Mouse (Mus musculus): Measurements from ENCODE around the gene Lrrc41. TPM values are rescaled to one million over a fixed set of nuclear protein-coding genes. Genes with fewer than 3 reads are reported as not detected.
A peak's percentile ranks its signal among the peaks of the same experiment; 100 is the strongest.

Lrrc41 gene
- total and polyA plus RNA-seq, 2 experiments from 2014 or later = 61.9 to 133 TPM

GRCm38 (mm10) chr4:116143317-116143811 is 68.3 kb downstream of the Lrrc41 start:
- H3K27ac ChIP-seq = peak overlapping the region; percentile 60
- H3K4me3 ChIP-seq (ENCODE audit: low read length) = peak overlapping the region; percentile 67
- 12% methylated on average over 7 of the region's 7 CpGs for WGBS
- H3K36me3 ChIP-seq (ENCODE audit: insufficient read depth, low read length) = no peaks in the 10 kb centered on the region
- ATAC-seq (peak; percentile 39; the same call in 1 of the 2 replicates), DNase-seq (ENCODE audit: low spot score) (peak; percentile 63)
- TF ChIP-seq CTCF (IDR thresholded peaks at IDR 0.05; ENCODE audit: low read depth) = no peak; the same call in 1 of the 2 replicates
- H3K9me3 ChIP-seq (ENCODE audit: low read length) = no peaks in the 10 kb centered on the region
- H3K4me1 ChIP-seq (ENCODE audit: insufficient read depth, low read length) = peaks cover 7% of the 10 kb centered on the region; the same call in 1 of the 2 replicates
- H3K27me3 ChIP-seq (ENCODE audit: insufficient read depth, low read length) = no peaks in the 10 kb centered on the region
- H3K9ac ChIP-seq (replicated peaks; ENCODE audit: low read length) = peak overlapping the region; percentile 71
- H3K4me2 ChIP-seq (ENCODE audit: low read depth, low read length) = peak overlapping the region; percentile 86

GRCm38 (mm10) chr4:116143891-116144717 is 69.0 kb downstream of the Lrrc41 start:
- peak overlapping the region; percentile 86 for H3K4me2 ChIP-seq (ENCODE audit: low read depth, low read length)
- H3K27me3 ChIP-seq (ENCODE audit: insufficient read depth, low read length) = no peaks in the 10 kb centered on the region
- peak overlapping the region; percentile 71 for H3K9ac ChIP-seq (replicated peaks; ENCODE audit: low read length)
- peak overlapping the region; percentile 67 for H3K4me3 ChIP-seq (ENCODE audit: low read length)
- DNase-seq (ENCODE audit: low spot score) = peak; percentile 71
- peak overlapping the region; percentile 11; the same call in 1 of the 2 replicates for H3K27ac ChIP-seq
- H3K9me3 ChIP-seq (ENCODE audit: low read length) = no peaks in the 10 kb centered on the region
- H3K4me1 ChIP-seq (ENCODE audit: insufficient read depth, low read length) = peaks cover 7% of the 10 kb centered on the region; the same call in 1 of the 2 replicates
- TF ChIP-seq CTCF (IDR thresholded peaks at IDR 0.05; ENCODE audit: low read depth) = no peak
- under 1% methylated on average over 47 of the region's 47 CpGs for WGBS
- no peaks in the 10 kb centered on the region for H3K36me3 ChIP-seq (ENCODE audit: insufficient read depth, low read length)
- ATAC-seq = peak; percentile 67

Other genes starting within 250 kb of the Lrrc41 start
- gene Mob3c, start 247.2 kb upstream of the Lrrc41 start, total RNA-seq (2014; rRNA removed) = 2.9 and 4.4 TPM in 2 replicates
- gene Mob3c, start 247.2 kb upstream of the Lrrc41 start, polyA plus RNA-seq (2015; fragmentation: Nextera tagmentation; extraction: Ambion mirVana) = 4.1 and 4.3 TPM in 2 replicates
- gene Mknk1, start 236.1 kb upstream of the Lrrc41 start, total RNA-seq (2014; rRNA removed) = 18.4 and 23.2 TPM in 2 replicates
- gene Mknk1, start 236.1 kb upstream of the Lrrc41 start, polyA plus RNA-seq (2015; fragmentation: Nextera tagmentation; extraction: Ambion mirVana) = 22.0 and 24.5 TPM in 2 replicates
- 0.14 TPM in 1 of 2 replicates, not detected in the other for gene Kncn, start 190.9 kb upstream of the Lrrc41 start, total RNA-seq (2014; rRNA removed)
- 0.10 and 0.29 TPM in 2 replicates for gene Kncn, start 190.9 kb upstream of the Lrrc41 start, polyA plus RNA-seq (2015; fragmentation: Nextera tagmentation; extraction: Ambion mirVana)
- 0.16 and 0.18 TPM in 2 replicates for gene 6430628N08Rik, start 184.6 kb upstream of the Lrrc41 start, total RNA-seq (2014; rRNA removed)
- gene 6430628N08Rik, start 184.6 kb upstream of the Lrrc41 start, polyA plus RNA-seq (2015; fragmentation: Nextera tagmentation; extraction: Ambion mirVana) = 0.49 and 0.58 TPM in 2 replicates
- gene Dmbx1, start 135.3 kb upstream of the Lrrc41 start, total RNA-seq (2014; rRNA removed) = 3.3 and 4.5 TPM in 2 replicates
- gene Dmbx1, start 135.3 kb upstream of the Lrrc41 start, polyA plus RNA-seq (2015; fragmentation: Nextera tagmentation; extraction: Ambion mirVana) = 3.9 and 4.3 TPM in 2 replicates
- gene Faah, start 57.3 kb upstream of the Lrrc41 start, total RNA-seq (2014; rRNA removed) = 17.6 and 48.1 TPM in 2 replicates
- gene Faah, start 57.3 kb upstream of the Lrrc41 start, polyA plus RNA-seq (2015; fragmentation: Nextera tagmentation; extraction: Ambion mirVana) = 23.2 and 25.2 TPM in 2 replicates
- 13.6 and 14.6 TPM in 2 replicates for gene Nsun4, start 21.4 kb upstream of the Lrrc41 start, total RNA-seq (2014; rRNA removed)
- gene Nsun4, start 21.4 kb upstream of the Lrrc41 start, polyA plus RNA-seq (2015; fragmentation: Nextera tagmentation; extraction: Ambion mirVana) = 10.4 TPM in 2 replicates
- 186 and 220 TPM in 2 replicates for gene Uqcrh, start 198 bp upstream of the Lrrc41 start, total RNA-seq (2014; rRNA removed)
- gene Uqcrh, start 198 bp upstream of the Lrrc41 start, polyA plus RNA-seq (2015; fragmentation: Nextera tagmentation; extraction: Ambion mirVana) = 559 and 586 TPM in 2 replicates
- gene Rad54l, start 48.4 kb downstream of the Lrrc41 start, total RNA-seq (2014; rRNA removed) = 3.8 and 5.3 TPM in 2 replicates
- gene Rad54l, start 48.4 kb downstream of the Lrrc41 start, polyA plus RNA-seq (2015; fragmentation: Nextera tagmentation; extraction: Ambion mirVana) = 5.4 and 6.1 TPM in 2 replicates
- gene Pomgnt1, start 48.6 kb downstream of the Lrrc41 start, total RNA-seq (2014; rRNA removed) = 85.9 and 88.7 TPM in 2 replicates
- gene Pomgnt1, start 48.6 kb downstream of the Lrrc41 start, polyA plus RNA-seq (2015; fragmentation: Nextera tagmentation; extraction: Ambion mirVana) = 59.4 and 63.3 TPM in 2 replicates
- gene Lurap1, start 76.1 kb downstream of the Lrrc41 start, total RNA-seq (2014; rRNA removed) = 6.2 and 7.9 TPM in 2 replicates
- gene Lurap1, start 76.1 kb downstream of the Lrrc41 start, polyA plus RNA-seq (2015; fragmentation: Nextera tagmentation; extraction: Ambion mirVana) = 4.0 TPM in 2 replicates
- gene Tspan1, start 92.3 kb downstream of the Lrrc41 start, total RNA-seq (2014; rRNA removed) = 0.16 and 0.40 TPM in 2 replicates
- gene Tspan1, start 92.3 kb downstream of the Lrrc41 start, polyA plus RNA-seq (2015; fragmentation: Nextera tagmentation; extraction: Ambion mirVana) = 0.21 and 0.34 TPM in 2 replicates
- not detected in 2 replicates for gene 1700042G07Rik, start 98.1 kb downstream of the Lrrc41 start, total RNA-seq (2014; rRNA removed)
- not detected in 2 replicates for gene 1700042G07Rik, start 98.1 kb downstream of the Lrrc41 start, polyA plus RNA-seq (2015; fragmentation: Nextera tagmentation; extraction: Ambion mirVana)
- gene Gm49337, start 98.1 kb downstream of the Lrrc41 start, total RNA-seq (2014; rRNA removed) = not detected in 2 replicates
- not detected in 2 replicates for gene Gm49337, start 98.1 kb downstream of the Lrrc41 start, polyA plus RNA-seq (2015; fragmentation: Nextera tagmentation; extraction: Ambion mirVana)
- 37.8 and 44.4 TPM in 2 replicates for gene Pik3r3, start 146.3 kb downstream of the Lrrc41 start, total RNA-seq (2014; rRNA removed)
- 37.7 and 39.8 TPM in 2 replicates for gene Pik3r3, start 146.3 kb downstream of the Lrrc41 start, polyA plus RNA-seq (2015; fragmentation: Nextera tagmentation; extraction: Ambion mirVana)

Measured in hindbrain, postnatal 0 days (tissue).